Comparison of ENCODE assay signal across 8 mouse cellular contexts in genomic region chr11:116218263-116218662, GRCm38 (mm10). TPM values are rescaled to one million over a fixed set of nuclear protein-coding genes. Genes with fewer than 3 reads are reported as not detected.
A peak's percentile ranks its signal among the peaks of the same experiment; 100 is the strongest.
DNase-seq lines count a peak whose midpoint lies in the region; ATAC-seq lines count a peak whose summit lies in the region.

No protein-coding gene starts in this region.

- H3K36me3 ChIP-seq in forebrain, embryonic 16.5 days (ENCODE audit: control insufficient read depth, insufficient read depth): no peaks in the 10 kb centered on the region
- H3K36me3 ChIP-seq in midbrain, embryonic 14.5 days (ENCODE audit: control insufficient read depth, insufficient read depth, low read length): no peaks in the 10 kb centered on the region

- peaks cover 13% of the 10 kb centered on the region for H3K27me3 ChIP-seq in forebrain, embryonic 16.5 days (replicated peaks; ENCODE audit: control insufficient read depth, insufficient read depth, low read length)
- peaks cover 25% of the 10 kb centered on the region for H3K27me3 ChIP-seq in midbrain, embryonic 14.5 days (ENCODE audit: control insufficient read depth, insufficient read depth, low read length)

- peaks cover 19% of the 10 kb centered on the region for H3K4me1 ChIP-seq in forebrain, embryonic 16.5 days (replicated peaks; ENCODE audit: control insufficient read depth, insufficient read depth, low read length)
- 0 out of 2 replicates have a peak, but pooled peaks cover 2% of the 10 kb centered on the region for H3K4me1 ChIP-seq in midbrain, embryonic 14.5 days (ENCODE audit: control insufficient read depth, insufficient read depth, low read length)

- no peak overlapping the region for H3K9ac ChIP-seq in forebrain, embryonic 16.5 days (replicated peaks; ENCODE audit: low read depth, low read length)
- H3K9ac ChIP-seq in midbrain, embryonic 14.5 days (replicated peaks; ENCODE audit: low read length): no peak overlapping the region

- H3K4me2 ChIP-seq in forebrain, embryonic 16.5 days (ENCODE audit: low read length): no peak overlapping the region
- no peak overlapping the region for H3K4me2 ChIP-seq in midbrain, embryonic 14.5 days (ENCODE audit: low read length)

- 0 out of 2 replicates have a peak, but pooled peaks cover 3% of the 10 kb centered on the region for H3K9me3 ChIP-seq in forebrain, embryonic 16.5 days (ENCODE audit: control insufficient read depth, low read length)
- peaks cover 5% of the 10 kb centered on the region; the same call in 1 of the 2 replicates for H3K9me3 ChIP-seq in midbrain, embryonic 14.5 days (ENCODE audit: control insufficient read depth, low read length)

- peak; percentile 76 for DNase-seq in kidney, adult 11 months
- no peak for DNase-seq in kidney, adult 18-20 months
- DNase-seq in kidney, adult 8-10 months: peak; percentile 68 to 88
- no peak for DNase-seq in midbrain, embryonic 14.5 days
- no peak for DNase-seq in thymus, postnatal 36 days
- no peak for DNase-seq in spleen, postnatal 10 days (ENCODE audit: low spot score in 2 of 2)
- no peak for DNase-seq in B cell, adult 2 months

- H3K4me3 ChIP-seq in forebrain, embryonic 16.5 days (replicated peaks; ENCODE audit: low read length): no peak overlapping the region
- H3K4me3 ChIP-seq in midbrain, embryonic 14.5 days (replicated peaks; ENCODE audit: low read depth, low read length): no peak overlapping the region

- WGBS in forebrain, embryonic 16.5 days: 81% methylated on average over 2 of the region's 2 CpGs
- 92% methylated on average over 2 of the region's 2 CpGs for WGBS in midbrain, embryonic 14.5 days

- H3K27ac ChIP-seq in forebrain, embryonic 16.5 days (ENCODE audit: low read length): peak overlapping the region; percentile 67
- H3K27ac ChIP-seq in midbrain, embryonic 14.5 days (replicated peaks; ENCODE audit: low read depth, low read length): peak overlapping the region; percentile 43

- ATAC-seq in forebrain, embryonic 16.5 days: no peak
- no peak for ATAC-seq in midbrain, embryonic 14.5 days (ENCODE audit: low FRiP score, low TSS enrichment)

RNA-seq across cellular contexts. Expression of gene Acox1, which starts 19.4 kb away (rescaled TPM):
- polyA plus RNA-seq in forebrain, embryonic 16.5 days (2015; fragmentation: Nextera tagmentation; extraction: Ambion mirVana): 62.8 and 63.3 TPM in 2 replicates
- 50.5 and 68.3 TPM in 2 replicates for polyA plus RNA-seq in midbrain, embryonic 14.5 days (2014; fragmentation: Nextera tagmentation; extraction: Ambion mirVana)

RNA-seq across cellular contexts. Expression of gene Ten1, which starts 19.6 kb away (rescaled TPM):
- polyA plus RNA-seq in forebrain, embryonic 16.5 days (2015; fragmentation: Nextera tagmentation; extraction: Ambion mirVana): 69.9 and 92.8 TPM in 2 replicates
- 77.0 and 97.9 TPM in 2 replicates for polyA plus RNA-seq in midbrain, embryonic 14.5 days (2014; fragmentation: Nextera tagmentation; extraction: Ambion mirVana)

RNA-seq across cellular contexts. Expression of gene Evpl, which starts 19.6 kb away (rescaled TPM):
- polyA plus RNA-seq in forebrain, embryonic 16.5 days (2015; fragmentation: Nextera tagmentation; extraction: Ambion mirVana): 0.32 and 0.39 TPM in 2 replicates
- 0.36 and 0.43 TPM in 2 replicates for polyA plus RNA-seq in midbrain, embryonic 14.5 days (2014; fragmentation: Nextera tagmentation; extraction: Ambion mirVana)

RNA-seq across cellular contexts. Expression of gene Fbf1, which starts 50.3 kb away (rescaled TPM):
- 77.4 and 87.4 TPM in 2 replicates for polyA plus RNA-seq in forebrain, embryonic 16.5 days (2015; fragmentation: Nextera tagmentation; extraction: Ambion mirVana)
- 44.2 and 58.9 TPM in 2 replicates for polyA plus RNA-seq in midbrain, embryonic 14.5 days (2014; fragmentation: Nextera tagmentation; extraction: Ambion mirVana)

RNA-seq across cellular contexts. Expression of gene Srp68, which starts 55.8 kb away (rescaled TPM):
- polyA plus RNA-seq in forebrain, embryonic 16.5 days (2015; fragmentation: Nextera tagmentation; extraction: Ambion mirVana): 64.1 and 72.0 TPM in 2 replicates
- polyA plus RNA-seq in midbrain, embryonic 14.5 days (2014; fragmentation: Nextera tagmentation; extraction: Ambion mirVana): 49.5 and 57.1 TPM in 2 replicates

Comparison
In these comparisons a context has a peak if more than half of its experiments do, and no peak if none do; other contexts are left out.
1. DNase-seq: peak in kidney, adult 11 months (single experiment) and kidney, adult 8-10 months (2 of 2); none in kidney, adult 18-20 months (single experiment), midbrain, embryonic 14.5 days (single experiment), thymus, postnatal 36 days (0 of 2), spleen, postnatal 10 days (0 of 2) and B cell, adult 2 months (0 of 2).